Mouse (Mus musculus) ES-E14 (cell line): Measurements from ENCODE around the gene Nob1. TPM values are rescaled to one million over a fixed set of nuclear protein-coding genes. Genes with fewer than 3 reads are reported as not detected.
A peak's percentile ranks its signal among the peaks of the same experiment; 100 is the strongest.

Experiments
- DNase-seq: peaks from one replicate; pipeline ENCODE4 v3.0.0-alpha.2; 2013; ENCODE audit warnings: low read depth, low spot score
- H3K27ac ChIP-seq: 2 replicates; pipeline ENCODE4 v1.5.1; 2012; ENCODE audit warnings: low read depth, mild to moderate bottlenecking, low read length, moderate library complexity, mixed read lengths; ENCODE audit not compliant: poor library complexity, insufficient read depth, severe bottlenecking
- H3K36me3 ChIP-seq: 2 replicates; pipeline ENCODE4 v1.6.1; 2012; ENCODE audit warnings: mild to moderate bottlenecking, low read length, moderate library complexity, mixed read lengths; ENCODE audit not compliant: control insufficient read depth, poor library complexity, insufficient read depth, severe bottlenecking
- H3K4me1 ChIP-seq, 2 experiments: fragments of 150-350 bp in 1 of 2; sonication (generic) in 1 of 2; 2 replicates each; pipeline ENCODE4 v1.6.1; 2012; ENCODE audit warnings: low read length in 2 of 2, mild to moderate bottlenecking in 1 of 2, mixed read lengths in 1 of 2; ENCODE audit not compliant: control insufficient read depth in 2 of 2, insufficient read depth in 2 of 2, poor library complexity in 1 of 2
- H3K4me3 ChIP-seq, 2 experiments: fragments of 150-350 bp in 1 of 2; sonication (generic) in 1 of 2; 2 replicates each; pipeline ENCODE4 v1.5.1; 2012; ENCODE audit warnings: low read length in 2 of 2, low read depth in 1 of 2, mild to moderate bottlenecking in 1 of 2, mixed read lengths in 1 of 2; ENCODE audit not compliant: insufficient read depth in 1 of 2, poor library complexity in 1 of 2, severe bottlenecking in 1 of 2
- H3K9ac ChIP-seq: 2 replicates; pipeline ENCODE4 v1.6.1; 2012; ENCODE audit warnings: low read depth, mild to moderate bottlenecking, low read length, mixed read lengths; ENCODE audit not compliant: poor library complexity, insufficient read depth, severe bottlenecking
- H3K9me3 ChIP-seq: fragments of 150-350 bp; sonication (generic); 2 replicates; pipeline ENCODE4 v1.6.1; 2012; ENCODE audit warnings: low read depth, mild to moderate bottlenecking, low read length; ENCODE audit not compliant: control insufficient read depth, insufficient read depth
- CHD2 ChIP-seq: IDR thresholded peaks from 2 replicates; pipeline ENCODE4 v1.6.1; 2014; ENCODE audit warnings: mild to moderate bottlenecking, low read depth, low read length, inconsistent platforms
- HCFC1 ChIP-seq: IDR thresholded peaks from 2 replicates; pipeline ENCODE4 v1.6.1; 2012; ENCODE audit warnings: low read length, inconsistent platforms, borderline replicate concordance; ENCODE audit not compliant: insufficient read depth
- MAFK ChIP-seq: IDR thresholded peaks from 2 replicates; pipeline ENCODE4 v1.6.1; 2014; ENCODE audit warnings: mild to moderate bottlenecking, low read depth, low read length, inconsistent platforms; ENCODE audit not compliant: insufficient read depth
- ZC3H11A ChIP-seq: IDR thresholded peaks from 2 replicates; pipeline ENCODE4 v1.6.1; 2012; ENCODE audit warnings: low read depth, mild to moderate bottlenecking, inconsistent platforms, low read length, borderline replicate concordance
- ZNF384 ChIP-seq: IDR thresholded peaks from 2 replicates; pipeline ENCODE4 v1.6.1; 2012; ENCODE audit warnings: low read depth, low read length, inconsistent platforms
- in situ Hi-C, 2 experiments: fragments of 600-800 bp; cut with MboI; formaldehyde crosslinking; loops; one replicate each; pipeline ENCODE4 v1.15.1; 2025; ENCODE audit warnings: low sequenced_read_pairs in 2 of 2, inconsistent platforms in 1 of 2; ENCODE audit not compliant: unreplicated experiment in 2 of 2
- total RNA-seq: library from RNA; depleted of rRNA; stranded (reverse); fragments of 300-350 nt; gene quantifications from 2 replicates; pipeline ENCODE4 v1.2.3, GENCODE M21; 2012

Gene Nob1
- total RNA-seq, 1 experiment, result 81.8 TPM

DNA sequence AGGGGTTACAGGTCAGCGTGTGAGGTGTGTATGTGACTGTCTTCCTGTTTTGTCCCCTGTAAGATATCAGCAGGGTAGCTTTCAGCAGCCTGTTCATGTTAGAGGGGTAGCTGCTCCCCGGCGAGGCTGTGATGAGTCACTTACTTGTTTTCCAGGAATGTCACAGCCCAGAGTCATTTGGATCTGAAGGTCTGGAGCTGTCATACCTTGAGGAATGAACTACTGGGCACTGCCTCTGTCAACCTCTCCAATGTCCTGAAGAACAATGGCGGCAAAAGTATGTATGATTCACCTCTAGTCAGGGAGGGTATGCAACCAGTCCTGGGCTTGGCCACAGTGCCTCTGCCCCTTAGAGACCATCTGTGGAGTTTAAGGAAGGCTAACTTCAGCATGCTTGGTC lies 32.9 kb upstream of the Nob1 start:
- H3K4me1 ChIP-seq, result no peaks in the 10 kb centered on the region
- no peak overlapping the region for H3K27ac ChIP-seq
- no peaks in the 10 kb centered on the region for H3K9me3 ChIP-seq
- H3K4me3 ChIP-seq, result no peak overlapping the region
- no peak overlapping the region for H3K9ac ChIP-seq
- DNase-seq, result no peak
- peaks cover 28% of the 10 kb centered on the region for H3K36me3 ChIP-seq
- TF ChIP-seq ZC3H11A (no peak), ZNF384 (no peak), HCFC1 (no peak), CHD2 (no peak), MAFK (no peak)
- in situ Hi-C loops, result no loop called here

DNA sequence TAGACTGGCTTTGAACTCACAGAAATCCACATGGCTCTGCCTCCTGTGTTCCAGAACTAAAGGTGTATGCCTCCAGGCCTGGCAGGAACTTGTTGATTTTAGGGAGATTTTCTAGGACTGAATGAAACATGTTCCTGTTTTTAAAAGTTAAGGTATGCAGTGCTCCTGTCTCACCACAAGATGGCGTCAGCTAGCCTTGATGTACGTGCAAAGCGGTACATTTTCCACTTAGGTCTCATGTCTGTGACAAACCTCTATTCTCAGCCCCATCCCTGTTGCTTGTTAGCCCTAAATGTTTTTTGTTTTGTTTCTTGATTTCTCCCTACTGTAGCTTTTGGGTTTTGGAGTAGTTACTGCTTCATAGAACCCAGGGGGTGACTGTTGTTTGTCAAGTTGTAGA lies 30.4 kb upstream of the Nob1 start:
- no peak for TF ChIP-seq ZNF384
- no peak for TF ChIP-seq HCFC1
- TF ChIP-seq ZC3H11A, result peak; percentile 81; the same call in 1 of the 2 replicates
- TF ChIP-seq CHD2, result no peak
- H3K4me3 ChIP-seq, result no peak overlapping the region
- H3K9ac ChIP-seq, result no peak overlapping the region
- in situ Hi-C loops, result no loop called here
- H3K4me1 ChIP-seq, result no peaks in the 10 kb centered on the region
- peaks cover 24% of the 10 kb centered on the region for H3K36me3 ChIP-seq
- H3K27ac ChIP-seq, result no peak overlapping the region
- peak; percentile 51 for DNase-seq
- no peaks in the 10 kb centered on the region for H3K9me3 ChIP-seq

DNA sequence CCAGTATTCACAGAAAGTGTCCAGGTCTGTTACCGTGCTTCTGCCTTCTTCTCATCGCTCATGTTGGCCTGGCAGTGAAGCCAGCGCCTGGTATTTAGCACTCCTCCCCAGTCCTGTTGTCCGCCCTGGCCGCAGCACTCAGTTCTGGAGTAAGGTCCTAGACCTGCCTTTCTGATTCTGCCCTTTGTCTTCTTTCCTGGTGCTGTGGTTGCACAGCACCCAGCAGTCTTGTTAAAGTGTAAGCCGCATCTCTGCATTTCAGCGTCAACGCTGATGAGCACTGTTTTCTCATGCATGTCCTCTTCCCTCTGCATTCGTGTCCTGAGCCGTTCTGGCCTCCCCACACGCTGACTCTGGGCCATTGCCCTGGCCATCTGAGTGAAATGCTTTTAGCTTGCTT lies 28.5 kb upstream of the Nob1 start:
- in situ Hi-C loops, result loop anchor here in 1 of 2 experiments (5.0 kb wide), 1 partner anchor 124 kb away; no protein-coding TSS in a partner anchor
- TF ChIP-seq HCFC1 (no peak), ZC3H11A (no peak), MAFK (no peak), CHD2 (no peak), ZNF384 (no peak)

DNA sequence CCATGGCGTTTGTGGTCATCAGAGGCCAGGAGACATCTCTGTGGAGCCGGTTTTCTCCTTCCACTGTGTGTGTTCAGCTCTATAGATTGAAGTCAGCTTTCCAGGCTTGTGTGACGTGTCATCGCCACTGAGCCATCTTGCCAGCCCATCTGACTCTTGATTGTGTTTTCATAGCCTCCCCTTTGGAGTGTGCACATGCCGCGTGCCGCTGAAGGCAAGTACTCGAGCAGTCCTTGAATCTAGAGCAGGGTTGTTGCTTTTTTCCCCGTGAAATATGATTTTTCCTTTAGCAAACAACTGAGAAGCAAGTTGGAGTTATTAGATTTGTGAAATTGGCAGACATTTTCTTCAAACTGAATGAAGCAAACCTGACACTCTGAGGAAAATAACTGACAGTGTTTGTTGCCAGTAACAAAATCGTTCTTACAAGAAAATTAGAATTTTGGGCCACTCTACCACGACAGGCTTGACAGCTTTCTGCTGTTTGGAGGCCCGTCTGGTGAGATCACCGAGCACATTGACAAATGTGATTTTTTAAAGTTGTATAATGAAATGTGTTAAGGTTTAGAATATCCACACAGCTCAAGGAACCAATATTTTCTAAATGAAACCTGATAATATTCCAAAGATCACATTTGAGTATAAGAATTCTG lies 26.7 kb upstream of the Nob1 start:
- TF ChIP-seq MAFK, result no peak
- TF ChIP-seq CHD2, result no peak
- no peak for TF ChIP-seq HCFC1
- no peak for TF ChIP-seq ZC3H11A
- no peak for TF ChIP-seq ZNF384
- no peak overlapping the region for H3K27ac ChIP-seq
- H3K9me3 ChIP-seq, result no peaks in the 10 kb centered on the region
- peaks cover 7% of the 10 kb centered on the region; the same call in 1 of the 2 replicates for H3K36me3 ChIP-seq
- no peak overlapping the region for H3K4me3 ChIP-seq
- no peak for DNase-seq
- H3K9ac ChIP-seq, result no peak overlapping the region
- H3K4me1 ChIP-seq, result peaks cover 6 to 12% of the 10 kb centered on the region in 2 experiments
- in situ Hi-C loops, result loop anchor here in 1 of 2 experiments (5.0 kb wide), 1 partner anchor 126 kb away; no protein-coding TSS in a partner anchor

More for the DNA sequence above, 28.5 kb upstream of the Nob1 start:
- DNase-seq, result no peak
- H3K9me3 ChIP-seq, result no peaks in the 10 kb centered on the region
- H3K9ac ChIP-seq, result no peak overlapping the region
- H3K27ac ChIP-seq, result no peak overlapping the region; the same call in 1 of the 2 replicates
- H3K4me3 ChIP-seq, result no peak overlapping the region
- H3K4me1 ChIP-seq, result peaks cover 6 to 8% of the 10 kb centered on the region in 2 experiments
- peaks cover 18% of the 10 kb centered on the region for H3K36me3 ChIP-seq

DNA sequence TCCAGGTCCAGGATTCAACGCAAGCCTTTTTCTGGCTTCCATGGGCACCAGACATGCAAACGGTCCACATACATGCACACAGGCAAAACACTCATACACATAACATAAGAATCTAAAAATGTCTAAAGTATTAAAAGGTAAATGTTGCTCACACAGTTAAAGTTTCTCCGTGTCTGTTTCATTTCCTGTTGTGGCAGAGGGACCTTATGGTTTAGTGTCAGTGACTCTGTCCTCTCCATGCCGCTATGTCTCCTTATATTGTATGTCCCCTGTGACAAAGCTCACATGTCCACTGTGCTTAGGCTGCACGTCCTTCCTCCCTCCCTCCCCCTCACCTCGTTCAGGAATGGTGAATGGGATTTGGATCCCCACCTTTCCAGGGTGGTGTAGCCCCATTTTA lies 24.8 kb upstream of the Nob1 start:
- Histone ChIP-seq H3K27ac (peak overlapping the region; percentile 35; the same call in 1 of the 2 replicates), H3K4me1 (peaks cover 6 to 12% of the 10 kb centered on the region in 2 experiments), H3K4me3 (no peak overlapping the region), H3K9ac (no peak overlapping the region), H3K36me3 (peaks cover 5% of the 10 kb centered on the region; the same call in 1 of the 2 replicates), H3K9me3 (no peaks in the 10 kb centered on the region)
- TF ChIP-seq ZC3H11A (no peak), ZNF384 (no peak), CHD2 (no peak), HCFC1 (no peak), MAFK (no peak)
- in situ Hi-C loops, result loop anchor here (5.0 to 10.0 kb wide), 2 partner anchors 125 to 128 kb away; no protein-coding TSS in a partner anchor
- no peak for DNase-seq
